Mouse (Mus musculus) testis, adult 2 months (tissue): Measurements from ENCODE around the gene Pik3r3. TPM values are rescaled to one million over a fixed set of nuclear protein-coding genes. Genes with fewer than 3 reads are reported as not detected.

Source experiments
- H3K27ac ChIP-seq: fragments of 200-500 bp; 2 replicates; pipeline ENCODE4 v1.5.1; 2012; ENCODE audit warnings: low read depth, low read length; ENCODE audit not compliant: control insufficient read depth, insufficient read depth
- H3K27me3 ChIP-seq: fragments of 200-500 bp; 2 replicates; pipeline ENCODE4 v1.6.1; 2012; ENCODE audit warnings: mild to moderate bottlenecking, low read length, moderate library complexity; ENCODE audit not compliant: control insufficient read depth, insufficient read depth
- H3K36me3 ChIP-seq: fragments of 200-500 bp; 2 replicates; pipeline ENCODE4 v1.6.1; 2012; ENCODE audit warnings: mild to moderate bottlenecking, low read length; ENCODE audit not compliant: control insufficient read depth, insufficient read depth
- H3K4me1 ChIP-seq: fragments of 200-500 bp; 2 replicates; pipeline ENCODE4 v1.6.1; 2012; ENCODE audit warnings: low read length; ENCODE audit not compliant: control insufficient read depth, insufficient read depth
- H3K4me3 ChIP-seq: fragments of 200-500 bp; 2 replicates; pipeline ENCODE4 v1.5.1; 2012; ENCODE audit warnings: low read depth, mild to moderate bottlenecking, low read length, moderate library complexity, mixed read lengths; ENCODE audit not compliant: control insufficient read depth
- CTCF ChIP-seq: fragments of 200-500 bp; IDR thresholded peaks from 2 replicates; pipeline ENCODE4 v1.5.1; 2012; ENCODE audit warnings: low read depth, mild to moderate bottlenecking, inconsistent platforms, low read length, moderate library complexity; ENCODE audit not compliant: control insufficient read depth, insufficient read depth, insufficient replicate concordance
- POLR2A ChIP-seq: fragments of 200-500 bp; IDR thresholded peaks from 2 replicates; pipeline ENCODE4 v1.6.1; 2012; ENCODE audit warnings: low read depth, mild to moderate bottlenecking, inconsistent platforms, low read length, moderate library complexity; ENCODE audit not compliant: control insufficient read depth
- polyA plus RNA-seq: library from polyadenylated mRNA; depleted of rRNA; stranded (reverse); fragments of >200 nt; gene quantifications from 2 replicates; pipeline ENCODE4 v1.2.3, GENCODE M21; 2012

The Pik3r3 gene
- polyA plus RNA-seq, 1 experiment, result 46.5 TPM

- no peaks in the 10 kb centered on the region for H3K36me3 ChIP-seq
- no peaks in the 10 kb centered on the region for H3K27me3 ChIP-seq
- no peak overlapping the region for H3K4me3 ChIP-seq
- H3K4me1 ChIP-seq, result no peaks in the 10 kb centered on the region
- TF ChIP-seq POLR2A (no peak), CTCF (no peak)
- no peak overlapping the region for H3K27ac ChIP-seq
Measured at GRCm38 (mm10) chr4:116249986-116250385, 28.6 kb downstream of the Pik3r3 start.

- Histone ChIP-seq H3K27me3 (no peaks in the 10 kb centered on the region), H3K27ac (no peak overlapping the region), H3K4me1 (no peaks in the 10 kb centered on the region), H3K4me3 (no peak overlapping the region), H3K36me3 (peaks cover 2% of the 10 kb centered on the region; the same call in 1 of the 2 replicates)
- TF ChIP-seq CTCF (no peak), POLR2A (no peak)
Measured at GRCm38 (mm10) chr4:116268220-116268619, 46.8 kb downstream of the Pik3r3 start.

GRCm38 (mm10) chr4:116282211-116282610 lies 60.8 kb downstream of the Pik3r3 start:
- Histone ChIP-seq H3K4me3 (no peak overlapping the region), H3K27ac (no peak overlapping the region), H3K36me3 (no peaks in the 10 kb centered on the region), H3K27me3 (no peaks in the 10 kb centered on the region), H3K4me1 (no peaks in the 10 kb centered on the region)
- TF ChIP-seq POLR2A, result no peak

GRCm38 (mm10) chr4:116291561-116291960 lies 70.1 kb downstream of the Pik3r3 start:
- TF ChIP-seq CTCF (no peak), POLR2A (no peak)
- H3K27ac ChIP-seq, result no peak overlapping the region
- no peaks in the 10 kb centered on the region for H3K27me3 ChIP-seq
- no peaks in the 10 kb centered on the region for H3K4me1 ChIP-seq
- no peaks in the 10 kb centered on the region; the same call in 1 of the 2 replicates for H3K36me3 ChIP-seq
- H3K4me3 ChIP-seq, result no peak overlapping the region

GRCm38 (mm10) chr4:116293296-116293695 lies 71.9 kb downstream of the Pik3r3 start:
- H3K36me3 ChIP-seq, result no peaks in the 10 kb centered on the region; the same call in 1 of the 2 replicates
- no peaks in the 10 kb centered on the region for H3K4me1 ChIP-seq
- H3K27ac ChIP-seq, result no peak overlapping the region
- H3K27me3 ChIP-seq, result no peaks in the 10 kb centered on the region
- TF ChIP-seq POLR2A (no peak), CTCF (no peak)
- no peak overlapping the region for H3K4me3 ChIP-seq

- H3K4me1 ChIP-seq, result no peaks in the 10 kb centered on the region
- peak overlapping the region; percentile 5; the same call in 1 of the 2 replicates for H3K4me3 ChIP-seq
- no peak for TF ChIP-seq CTCF
- TF ChIP-seq POLR2A, result no peak
- H3K27ac ChIP-seq, result no peak overlapping the region
- H3K27me3 ChIP-seq, result no peaks in the 10 kb centered on the region
- H3K36me3 ChIP-seq, result no peaks in the 10 kb centered on the region
Measured at GRCm38 (mm10) chr4:116300878-116301355, 79.5 kb downstream of the Pik3r3 start.

- H3K4me3 ChIP-seq, result no peak overlapping the region
- H3K4me1 ChIP-seq, result no peaks in the 10 kb centered on the region; the same call in 1 of the 2 replicates
- H3K27ac ChIP-seq, result no peak overlapping the region
- no peaks in the 10 kb centered on the region for H3K27me3 ChIP-seq
- peaks cover 6% of the 10 kb centered on the region; the same call in 1 of the 2 replicates for H3K36me3 ChIP-seq
- no peak for TF ChIP-seq POLR2A
- TF ChIP-seq CTCF, result no peak
Measured at GRCm38 (mm10) chr4:116304551-116304950, 83.1 kb downstream of the Pik3r3 start.

- Histone ChIP-seq H3K4me3 (no peak overlapping the region), H3K36me3 (peaks cover 6% of the 10 kb centered on the region), H3K4me1 (no peaks in the 10 kb centered on the region), H3K27ac (no peak overlapping the region), H3K27me3 (no peaks in the 10 kb centered on the region)
- no peak for TF ChIP-seq POLR2A
- TF ChIP-seq CTCF, result no peak
Measured at GRCm38 (mm10) chr4:116317575-116317974, 96.2 kb downstream of the Pik3r3 start.

GRCm38 (mm10) chr4:116322127-116322526 lies 100.7 kb downstream of the Pik3r3 start:
- peaks cover 4% of the 10 kb centered on the region for H3K36me3 ChIP-seq

More at GRCm38 (mm10) chr4:116322127-116322526, 100.7 kb downstream of the Pik3r3 start:
- TF ChIP-seq CTCF (no peak), POLR2A (no peak)
- Histone ChIP-seq H3K27me3 (no peaks in the 10 kb centered on the region), H3K4me3 (no peak overlapping the region), H3K4me1 (no peaks in the 10 kb centered on the region), H3K27ac (no peak overlapping the region)
